Mouse (Mus musculus) kidney, embryonic 15.5 days (tissue): ENCODE results near the gene Capn5. TPM values are rescaled to one million over a fixed set of nuclear protein-coding genes. Genes with fewer than 3 reads are reported as not detected.

Source experiments
- polyA plus RNA-seq: library from polyadenylated mRNA; unstranded; fragments of >200 nt; fragmentation: Nextera tagmentation; extraction: Ambion mirVana; gene quantifications from 2 replicates; pipeline ENCODE4 v1.2.1, GENCODE M21; 2015

The Capn5 gene
- polyA plus RNA-seq, 1 experiment from 2014 or later, result 12.7 TPM

Other genes with a start within 250 kb of the Capn5 start
- 14.4 and 15.4 TPM in 2 replicates for gene Myo7a, start 58.8 kb downstream of the Capn5 start, polyA plus RNA-seq
- gene Omp, start 32.8 kb downstream of the Capn5 start, polyA plus RNA-seq, result 0.39 and 0.60 TPM in 2 replicates
- 0.06 TPM in 1 of 2 replicates, not detected in the other for gene B3gnt6, start 21.2 kb upstream of the Capn5 start, polyA plus RNA-seq
- gene Acer3, start 142.9 kb upstream of the Capn5 start, polyA plus RNA-seq, result 24.0 and 29.6 TPM in 2 replicates
- 8.7 and 10.0 TPM in 2 replicates for gene Tsku, start 183.1 kb upstream of the Capn5 start, polyA plus RNA-seq